Mouse (Mus musculus) bone marrow macrophage, adult 2 months (primary cell): ENCODE measurements around the gene Mfsd6.

Experiments
- CTCF ChIP-seq: IDR thresholded peaks from 2 replicates; pipeline ENCODE4 v1.5.1; 2012; ENCODE audit warnings: low read depth, mild to moderate bottlenecking, low read length, moderate library complexity
- POLR2A ChIP-seq: IDR thresholded peaks from 2 replicates; pipeline ENCODE4 v1.6.1; 2012; ENCODE audit warnings: mild to moderate bottlenecking, low read depth, low read length, borderline replicate concordance

- no peak for TF ChIP-seq POLR2A
- TF ChIP-seq CTCF, result no peak
Observed at GRCm38 (mm10) chr1:52687636-52688035, 39.6 kb downstream of the Mfsd6 start.
